Mouse (Mus musculus) stomach, embryonic 15.5 days (tissue): ENCODE results near the gene Camkk2. TPM values are rescaled to one million over a fixed set of nuclear protein-coding genes. Genes with fewer than 3 reads are reported as not detected.

ENCODE experiments used
- ATAC-seq: fragments of 200-750 bp; cut with Nextera tagmentation; 2 replicates; pipeline ENCODE4 v1.8.0; 2017; ENCODE audit warnings: low read depth, moderate number of reproducible peaks, moderate TSS enrichment; ENCODE audit not compliant: insufficient read depth, low FRiP score
- H3K27ac ChIP-seq: fragments of 300-500 bp; sonication (generic); 2 replicates; pipeline ENCODE4 v1.5.1; 2015; ENCODE audit warnings: mild to moderate bottlenecking, inconsistent platforms
- H3K27me3 ChIP-seq: fragments of 300-500 bp; sonication (generic); replicated peaks from 2 replicates; pipeline ENCODE4 v1.6.1; 2015; ENCODE audit warnings: inconsistent platforms
- H3K36me3 ChIP-seq: fragments of 300-500 bp; sonication (generic); 2 replicates; pipeline ENCODE4 v1.6.1; 2015; ENCODE audit warnings: inconsistent platforms
- H3K4me1 ChIP-seq: fragments of 300-500 bp; sonication (generic); 2 replicates; pipeline ENCODE4 v1.6.1; 2015; ENCODE audit warnings: inconsistent platforms
- H3K4me2 ChIP-seq: fragments of 300-500 bp; sonication (generic); 2 replicates; pipeline ENCODE4 v1.6.1; 2015; ENCODE audit warnings: mild to moderate bottlenecking, inconsistent platforms
- H3K4me3 ChIP-seq: fragments of 300-500 bp; sonication (generic); replicated peaks from 2 replicates; pipeline ENCODE4 v1.5.1; 2015; ENCODE audit warnings: inconsistent platforms
- H3K9ac ChIP-seq: fragments of 300-500 bp; sonication (generic); 2 replicates; pipeline ENCODE4 v1.6.1; 2015; ENCODE audit warnings: inconsistent platforms
- H3K9me3 ChIP-seq: fragments of 300-500 bp; sonication (generic); 2 replicates; pipeline ENCODE4 v1.6.1; 2016; ENCODE audit warnings: inconsistent platforms
- WGBS: fragments of 180-500 bp; shearing (Covaris S2); methylation state at CpG from one replicate; pipeline ENCODE4 v1.1.7; 2015; 5-methylcytosine and 5-hydroxymethylcytosine counted together
- polyA plus RNA-seq: library from polyadenylated mRNA; unstranded; fragments of >200 nt; fragmentation: Nextera tagmentation; extraction: Ambion mirVana; gene quantifications from 2 replicates; pipeline ENCODE4 v1.2.1, GENCODE M21; 2015

The Camkk2 gene
- polyA plus RNA-seq, 1 experiment from 2014 or later = 25.2 TPM

DNA sequence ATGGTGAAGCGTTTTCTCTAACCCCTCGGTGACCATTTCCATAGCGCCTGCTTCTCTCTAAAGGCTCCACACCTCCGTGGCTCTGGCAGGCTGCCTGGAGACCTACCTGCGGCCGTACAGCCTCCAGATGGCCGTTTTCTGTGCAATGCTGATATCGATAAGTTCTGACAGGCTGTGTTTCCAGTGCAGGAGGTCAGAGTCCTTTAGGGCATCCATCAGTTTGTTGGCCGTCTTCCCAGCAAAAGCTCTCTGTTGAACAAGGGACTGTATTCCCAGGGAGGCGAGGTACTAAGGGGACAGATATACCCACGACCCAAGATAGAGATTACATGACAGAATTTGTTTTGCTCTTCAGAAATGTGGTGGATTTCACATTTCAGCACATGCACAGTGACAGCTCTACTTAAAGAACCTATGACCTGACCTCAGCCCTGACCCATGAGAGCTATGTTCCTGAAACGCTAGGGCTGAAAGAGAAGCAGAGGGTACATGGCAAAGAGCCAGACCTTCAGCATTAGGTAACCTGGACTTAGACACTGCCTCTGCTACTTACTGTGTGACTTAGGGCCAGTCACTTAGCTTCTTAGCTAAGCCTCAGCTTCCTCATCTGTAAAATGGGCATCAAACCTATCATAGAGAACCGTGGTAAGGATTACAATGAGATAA, 21.3 kb upstream of the Camkk2 start:
- H3K27ac ChIP-seq = peak overlapping the region; percentile 21; the same call in 1 of the 2 replicates
- ATAC-seq = peak; percentile 42; the same call in 1 of the 2 replicates
- H3K4me1 ChIP-seq = peaks cover 14% of the 10 kb centered on the region; the same call in 1 of the 2 replicates
- H3K27me3 ChIP-seq = no peaks in the 10 kb centered on the region
- 68% methylated on average over 13 of the region's 13 CpGs for WGBS
- H3K4me2 ChIP-seq = no peak overlapping the region
- peaks cover 75% of the 10 kb centered on the region for H3K36me3 ChIP-seq
- H3K9me3 ChIP-seq = no peaks in the 10 kb centered on the region
- H3K4me3 ChIP-seq = no peak overlapping the region
- no peak overlapping the region for H3K9ac ChIP-seq

DNA sequence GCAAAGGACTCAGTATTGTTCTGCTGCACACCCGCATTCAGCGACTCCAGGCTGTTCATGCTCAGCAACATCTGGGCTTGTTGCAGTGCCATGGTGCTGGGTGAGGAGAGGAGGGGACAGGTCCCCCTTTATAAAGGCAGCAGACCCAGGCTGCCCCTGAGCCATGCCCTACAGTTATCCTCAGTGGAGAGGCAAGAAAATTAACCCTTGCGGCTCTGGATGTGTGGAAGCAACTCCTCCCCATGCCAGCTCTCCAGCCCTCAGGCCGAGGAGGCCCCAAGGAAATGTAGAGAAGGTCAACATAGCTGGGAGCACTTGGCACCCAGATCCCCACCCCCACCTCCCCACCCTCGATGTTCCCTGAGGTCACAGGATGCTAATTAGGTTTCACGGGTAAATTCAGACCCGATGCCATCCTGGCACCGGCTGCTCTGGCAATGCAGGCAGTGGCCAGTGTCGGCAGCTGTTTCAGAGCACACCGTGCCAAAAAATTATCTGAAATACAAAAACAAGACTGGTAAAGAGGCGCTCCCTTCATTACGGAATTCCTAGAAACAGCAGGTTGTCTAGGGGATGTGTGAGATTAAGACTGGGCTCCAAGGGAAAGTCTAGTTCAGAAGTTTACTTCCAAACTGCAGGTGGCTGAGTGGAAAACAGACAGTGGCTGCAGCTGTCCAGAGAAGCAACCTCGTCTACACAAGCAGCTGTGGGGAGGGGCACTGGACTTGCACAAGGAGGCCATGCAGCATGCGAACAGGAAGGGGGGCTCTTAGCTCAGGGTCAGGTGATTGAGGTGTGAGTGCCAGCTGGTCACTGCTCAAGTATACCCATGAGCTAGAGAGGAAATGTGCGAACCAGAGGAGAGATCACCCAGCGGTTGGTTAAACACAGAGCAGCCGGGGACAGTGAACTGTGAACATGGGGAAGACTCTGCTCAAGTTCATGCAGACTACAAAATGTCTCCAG, 20.5 kb upstream of the Camkk2 start:
- ATAC-seq = 0 out of 2 replicates have a peak, but pooled peaks have one; percentile 6
- Histone ChIP-seq H3K27ac (0 out of 2 replicates have a peak overlapping the region, but pooled peaks have one; percentile 14), H3K36me3 (peaks cover 70% of the 10 kb centered on the region), H3K27me3 (no peaks in the 10 kb centered on the region), H3K9ac (no peak overlapping the region), H3K4me3 (no peak overlapping the region), H3K4me1 (peaks cover 14% of the 10 kb centered on the region; the same call in 1 of the 2 replicates), H3K4me2 (no peak overlapping the region), H3K9me3 (no peaks in the 10 kb centered on the region)
- 80% methylated on average over 17 of the region's 17 CpGs for WGBS

DNA sequence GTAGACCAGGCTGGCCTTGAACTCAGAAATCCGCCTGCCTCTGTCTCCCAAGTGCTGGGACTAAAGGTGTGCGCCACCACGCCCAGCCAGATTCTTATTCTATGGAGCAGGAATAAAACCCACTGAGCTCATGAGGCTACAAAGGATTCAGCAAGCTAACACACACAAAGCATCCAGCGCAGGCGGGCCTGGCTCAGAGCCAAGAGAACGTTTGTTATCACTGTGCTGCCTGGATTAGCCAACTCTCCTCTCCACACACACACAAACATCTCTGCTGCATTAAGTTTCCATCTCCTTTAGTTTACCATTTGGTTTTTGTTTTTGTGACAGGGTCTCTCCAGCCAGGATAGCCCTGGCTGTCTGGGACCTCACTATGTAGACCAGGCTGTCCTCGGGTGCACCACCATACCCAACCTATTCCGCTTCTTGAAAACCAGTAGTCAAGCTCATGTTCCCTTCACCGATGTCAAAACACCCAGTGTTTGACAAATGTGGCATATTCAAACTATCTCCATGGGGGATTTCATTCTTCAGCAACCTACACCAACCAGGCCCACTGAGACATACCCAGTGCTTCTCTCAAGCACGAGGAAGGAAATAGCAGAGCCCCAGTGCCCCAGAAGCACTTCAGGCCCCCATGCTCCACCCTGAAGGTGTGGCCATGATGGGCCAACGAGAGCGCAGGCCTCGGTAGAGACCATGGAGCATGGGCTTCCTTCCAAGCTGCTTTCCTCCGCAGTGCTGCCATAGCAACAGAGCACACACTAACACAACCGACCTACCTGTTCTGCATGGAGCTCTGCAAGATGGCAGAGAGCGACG, 19.6 kb upstream of the Camkk2 start:
- no peak overlapping the region for H3K4me3 ChIP-seq
- no peak overlapping the region for H3K9ac ChIP-seq
- no peaks in the 10 kb centered on the region for H3K9me3 ChIP-seq
- 55% methylated on average over 17 of the region's 17 CpGs for WGBS
- H3K27ac ChIP-seq = 0 out of 2 replicates have a peak overlapping the region, but pooled peaks have one; percentile 14
- no peaks in the 10 kb centered on the region for H3K27me3 ChIP-seq
- no peak overlapping the region for H3K4me2 ChIP-seq
- H3K4me1 ChIP-seq = peaks cover 14% of the 10 kb centered on the region; the same call in 1 of the 2 replicates
- ATAC-seq = peak; percentile 56
- peaks cover 71% of the 10 kb centered on the region for H3K36me3 ChIP-seq

DNA sequence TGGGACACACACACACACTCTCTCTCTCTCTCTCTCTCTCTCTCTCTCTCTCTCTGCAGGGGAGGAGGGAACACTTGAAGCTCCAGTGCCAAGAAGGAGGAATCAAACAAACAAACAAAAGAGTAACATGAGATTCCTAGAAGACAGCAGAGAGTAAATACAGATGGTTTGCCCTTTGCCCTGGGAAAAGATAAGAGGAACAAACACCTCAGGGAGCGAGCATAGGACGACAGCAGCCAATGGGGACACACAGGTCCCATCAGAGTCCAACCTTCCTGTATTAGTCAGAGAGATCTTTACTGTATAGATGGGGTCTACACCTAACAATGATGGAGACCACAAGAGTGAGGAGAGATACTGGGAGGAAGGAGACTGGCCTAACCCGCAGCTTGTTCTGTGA, 18.7 kb upstream of the Camkk2 start:
- H3K36me3 ChIP-seq = peaks cover 73% of the 10 kb centered on the region
- H3K4me1 ChIP-seq = peaks cover 14% of the 10 kb centered on the region; the same call in 1 of the 2 replicates
- WGBS = 63% methylated on average over 3 of the region's 3 CpGs
- H3K27ac ChIP-seq = no peak overlapping the region
- H3K4me3 ChIP-seq = no peak overlapping the region
- ATAC-seq = no peak
- H3K27me3 ChIP-seq = no peaks in the 10 kb centered on the region
- no peaks in the 10 kb centered on the region for H3K9me3 ChIP-seq
- H3K9ac ChIP-seq = no peak overlapping the region
- no peak overlapping the region for H3K4me2 ChIP-seq

DNA sequence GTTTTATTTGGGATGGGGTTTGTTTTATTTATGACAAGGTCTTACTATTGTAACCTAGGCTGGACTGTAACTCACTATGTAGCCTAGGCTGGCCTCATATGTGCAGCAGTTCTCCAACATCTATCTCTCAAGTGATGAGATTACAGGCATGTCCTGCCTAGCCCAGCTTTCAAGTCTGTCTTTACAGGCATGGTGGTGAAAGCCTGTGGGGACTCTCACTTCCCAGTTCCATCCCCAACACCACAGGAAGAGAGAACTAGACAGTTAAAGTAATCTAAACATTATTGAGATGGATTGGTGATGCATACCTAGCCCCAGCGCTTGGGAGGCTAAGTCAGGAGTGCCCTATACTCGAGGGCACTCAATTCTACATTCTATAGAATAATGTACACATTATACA, 9.5 kb upstream of the Camkk2 start:
- Histone ChIP-seq H3K27me3 (no peaks in the 10 kb centered on the region), H3K36me3 (peaks cover 39% of the 10 kb centered on the region), H3K4me1 (no peaks in the 10 kb centered on the region), H3K9ac (no peak overlapping the region), H3K4me3 (no peak overlapping the region), H3K27ac (no peak overlapping the region), H3K4me2 (no peak overlapping the region), H3K9me3 (no peaks in the 10 kb centered on the region)
- no peak for ATAC-seq
- WGBS = 64% methylated on average over 2 of the region's 2 CpGs

DNA sequence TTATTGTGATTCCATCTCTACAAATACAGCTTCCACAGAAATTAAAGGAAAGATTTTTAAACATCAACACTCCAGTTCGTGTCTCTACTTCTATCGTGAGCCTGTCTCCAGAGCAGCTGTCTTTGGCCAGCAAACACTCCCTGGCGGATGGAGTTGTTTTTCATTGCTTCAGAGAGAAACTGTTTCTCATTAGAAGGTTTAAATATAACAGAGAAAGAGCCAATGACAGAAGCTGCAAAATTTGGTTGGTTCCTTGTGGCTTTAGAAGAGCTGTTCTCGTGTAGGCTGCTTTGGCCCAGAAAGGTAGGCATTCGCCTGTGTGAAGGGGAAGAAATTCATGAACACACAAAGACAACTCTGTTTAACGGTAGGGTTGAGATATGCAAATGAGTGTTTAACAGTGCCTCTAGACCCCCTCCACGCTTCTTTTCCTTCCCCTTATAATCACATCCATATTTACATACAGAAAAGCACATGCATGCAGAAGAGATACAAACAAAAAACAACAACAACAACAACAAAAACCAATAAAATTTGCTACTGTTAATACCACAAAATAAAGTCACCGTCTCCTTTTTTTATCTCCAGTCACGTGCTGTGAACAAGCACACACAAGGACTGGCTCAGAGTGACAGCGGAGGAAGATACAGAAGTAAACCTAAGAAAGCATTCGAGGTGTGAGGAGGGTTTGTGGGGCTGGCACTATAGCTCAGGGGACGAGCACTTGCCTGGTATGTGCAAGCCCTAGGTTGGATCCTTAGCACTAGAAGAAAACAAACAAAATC, 7.0 kb upstream of the Camkk2 start:
- no peak for ATAC-seq
- no peak overlapping the region for H3K4me2 ChIP-seq
- WGBS = 60% methylated on average over 12 of the region's 12 CpGs
- H3K9ac ChIP-seq = no peak overlapping the region
- H3K4me3 ChIP-seq = no peak overlapping the region
- no peaks in the 10 kb centered on the region for H3K9me3 ChIP-seq
- H3K27ac ChIP-seq = no peak overlapping the region
- no peaks in the 10 kb centered on the region for H3K4me1 ChIP-seq
- no peaks in the 10 kb centered on the region for H3K27me3 ChIP-seq
- H3K36me3 ChIP-seq = peaks cover 24% of the 10 kb centered on the region

DNA sequence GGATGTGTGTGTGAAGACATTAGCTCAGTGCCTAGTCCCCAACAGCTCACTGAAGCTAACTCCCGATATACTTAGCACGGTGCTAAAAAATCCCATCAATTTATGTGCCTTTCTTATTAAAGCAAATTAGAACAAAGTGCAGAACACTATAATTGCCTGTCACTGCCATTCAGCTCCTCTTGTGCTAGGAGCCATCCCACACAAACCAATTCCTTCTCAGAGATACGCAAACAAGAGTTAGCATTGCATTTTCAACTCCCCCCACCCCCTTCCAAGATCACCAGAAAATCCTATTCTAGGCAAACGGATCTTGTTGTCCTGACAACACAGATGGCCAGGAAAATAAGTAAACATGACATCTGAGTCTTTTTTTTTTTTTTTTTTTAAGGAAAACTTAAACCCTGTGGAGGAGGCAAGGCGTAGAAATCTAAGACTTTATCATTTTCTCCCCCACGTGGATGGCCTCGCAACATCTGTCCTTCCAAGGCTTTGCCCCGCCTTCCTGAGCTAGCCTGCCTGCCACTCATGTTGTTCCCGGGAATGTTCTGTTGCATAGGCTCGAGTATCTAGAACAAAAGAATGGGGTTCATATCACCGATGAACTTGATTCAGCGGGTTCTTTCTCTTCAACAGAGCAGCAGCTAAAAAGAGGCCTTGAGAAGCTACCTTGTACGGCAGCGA, 4.7 kb upstream of the Camkk2 start:
- ATAC-seq = no peak
- H3K27ac ChIP-seq = no peak overlapping the region
- no peak overlapping the region for H3K4me3 ChIP-seq
- H3K4me1 ChIP-seq = no peaks in the 10 kb centered on the region
- H3K4me2 ChIP-seq = no peak overlapping the region
- H3K36me3 ChIP-seq = peaks cover 17% of the 10 kb centered on the region; the same call in 1 of the 2 replicates
- no peak overlapping the region for H3K9ac ChIP-seq
- 50% methylated on average over 14 of the region's 14 CpGs for WGBS
- H3K27me3 ChIP-seq = no peaks in the 10 kb centered on the region
- H3K9me3 ChIP-seq = no peaks in the 10 kb centered on the region

DNA sequence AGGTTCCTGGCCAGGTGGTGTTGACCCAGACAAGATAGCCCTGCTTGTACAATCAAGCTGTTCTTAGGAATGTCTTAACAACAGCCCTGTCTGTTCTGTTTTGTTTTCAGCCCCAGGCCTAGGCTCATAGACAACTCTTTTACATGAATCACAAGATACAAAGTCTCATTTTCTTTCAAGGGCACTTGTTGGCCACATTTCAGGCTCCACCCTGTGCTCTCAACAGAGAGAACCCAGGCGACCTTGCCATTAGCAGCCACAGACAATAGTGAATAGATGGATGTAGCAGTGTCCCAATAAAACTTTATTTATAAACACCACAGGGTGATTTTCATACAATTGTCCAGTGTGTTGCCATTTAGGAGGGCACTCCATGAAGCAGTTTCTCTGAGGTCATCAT, 2.9 kb upstream of the Camkk2 start:
- Histone ChIP-seq H3K27me3 (no peaks in the 10 kb centered on the region), H3K27ac (no peak overlapping the region), H3K4me1 (peaks cover 8% of the 10 kb centered on the region; the same call in 1 of the 2 replicates), H3K4me2 (no peak overlapping the region), H3K9me3 (no peaks in the 10 kb centered on the region), H3K9ac (no peak overlapping the region), H3K36me3 (0 out of 2 replicates have a peak, but pooled peaks cover 2% of the 10 kb centered on the region), H3K4me3 (no peak overlapping the region)
- 39% methylated on average over 1 of the region's 1 CpGs for WGBS
- no peak for ATAC-seq

DNA sequence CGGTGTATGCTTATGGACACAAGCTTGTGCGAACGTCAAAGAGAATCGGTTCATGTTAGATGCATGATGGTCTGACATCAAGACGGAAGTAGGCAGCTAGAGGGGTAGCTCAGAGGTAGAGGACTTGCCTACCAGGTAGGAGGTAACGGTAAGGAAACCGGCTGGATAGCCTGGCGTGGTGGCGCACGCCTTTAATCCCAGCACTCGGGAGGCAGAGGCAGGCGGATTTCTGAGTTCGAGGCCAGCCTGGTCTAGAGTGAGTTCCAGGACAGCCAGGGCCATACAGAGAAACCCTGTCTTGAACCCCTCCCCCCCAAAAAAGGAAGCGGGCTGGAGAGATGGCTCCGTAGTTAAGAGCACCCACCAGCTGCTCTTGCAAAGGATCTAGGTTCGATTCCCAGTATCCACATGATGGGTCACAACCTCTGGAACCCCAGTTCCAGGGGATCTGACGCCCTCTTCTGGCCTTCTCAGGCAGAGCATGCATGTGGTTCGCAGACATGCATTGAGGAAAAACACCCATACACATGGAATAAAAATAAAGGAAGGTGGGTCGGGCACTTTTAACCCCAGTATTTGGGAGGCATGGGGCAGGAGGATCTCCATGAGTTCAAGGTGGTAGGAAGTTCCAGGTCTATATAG, 1.7 kb upstream of the Camkk2 start:
- H3K9me3 ChIP-seq = no peaks in the 10 kb centered on the region

More for the DNA sequence above, 1.7 kb upstream of the Camkk2 start:
- H3K4me1 ChIP-seq = peaks cover 8% of the 10 kb centered on the region; the same call in 1 of the 2 replicates
- no peak overlapping the region for H3K9ac ChIP-seq
- WGBS = 86% methylated on average over 19 of the region's 19 CpGs
- H3K27ac ChIP-seq = no peak overlapping the region
- no peak overlapping the region for H3K4me2 ChIP-seq
- ATAC-seq = no peak
- H3K36me3 ChIP-seq = 0 out of 2 replicates have a peak, but pooled peaks cover 2% of the 10 kb centered on the region
- no peak overlapping the region for H3K4me3 ChIP-seq
- no peaks in the 10 kb centered on the region for H3K27me3 ChIP-seq
